Mouse (Mus musculus): ENCODE data around the gene Rec8. TPM values are rescaled to one million over a fixed set of nuclear protein-coding genes. Genes with fewer than 3 reads are reported as not detected.

The Rec8 gene
- total RNA-seq (2021) = 4.4 and 6.9 TPM in 2 replicates
- long read RNA-seq, experiment 1, partial matches to known transcripts = 1 of 1 reads
- long read RNA-seq, experiment 1, other reads (novel, unspliced or antisense) = 0 of 1 reads
- long read RNA-seq, experiment 2, partial matches to known transcripts = 2 of 3 reads
- long read RNA-seq, experiment 2, other reads (novel, unspliced or antisense) = 0 of 3 reads

DNA sequence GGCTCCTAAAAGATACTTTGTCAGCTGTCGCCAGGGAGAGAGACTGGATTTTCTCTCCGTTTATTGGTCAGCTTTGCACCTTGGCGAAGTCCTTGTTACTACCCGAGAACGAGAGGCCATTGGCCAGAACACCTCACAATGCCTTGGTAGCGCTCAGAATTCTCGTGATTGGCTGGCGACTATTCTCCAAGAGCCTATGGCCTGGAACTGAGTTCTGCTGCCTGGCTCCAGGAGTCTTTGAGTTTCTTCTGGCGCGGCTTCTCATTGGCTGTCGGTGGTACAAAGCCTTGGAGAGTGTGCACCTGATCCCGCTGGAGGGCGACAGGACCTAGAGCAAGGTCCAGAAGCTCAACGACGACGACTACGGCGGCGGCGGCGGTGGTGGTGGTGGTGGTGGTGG lies at the start of gene Rec8:
Rec8 (plus strand) TSS at position 216 of the 400 bp plus-strand sequence.
- peak; percentile 67 for DNase-seq

- DNase-seq = no peak
Observed at GRCm38 (mm10) chr14:55570588-55570987, 47.2 kb upstream of the Rec8 start.

DNA sequence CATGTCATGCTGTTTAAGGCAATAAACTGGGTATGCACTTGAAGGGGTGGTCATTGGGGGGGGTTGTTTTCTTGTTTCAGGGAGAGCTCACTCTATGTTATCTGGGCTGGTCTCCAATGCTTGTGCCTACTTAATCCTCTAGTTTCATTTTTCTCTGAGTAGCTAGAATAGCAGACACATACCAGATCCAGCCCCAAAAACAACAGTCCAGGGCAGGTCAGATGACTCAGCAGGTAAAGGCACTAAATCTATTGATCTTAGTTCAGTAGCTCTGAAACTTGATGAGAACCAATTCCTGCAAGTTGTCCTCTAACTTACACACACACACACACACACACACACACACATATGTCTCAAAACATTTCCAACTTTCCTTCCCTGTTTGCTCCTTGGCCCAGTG lies 46.1 kb upstream of the Rec8 start:
- DNase-seq = no peak

DNA sequence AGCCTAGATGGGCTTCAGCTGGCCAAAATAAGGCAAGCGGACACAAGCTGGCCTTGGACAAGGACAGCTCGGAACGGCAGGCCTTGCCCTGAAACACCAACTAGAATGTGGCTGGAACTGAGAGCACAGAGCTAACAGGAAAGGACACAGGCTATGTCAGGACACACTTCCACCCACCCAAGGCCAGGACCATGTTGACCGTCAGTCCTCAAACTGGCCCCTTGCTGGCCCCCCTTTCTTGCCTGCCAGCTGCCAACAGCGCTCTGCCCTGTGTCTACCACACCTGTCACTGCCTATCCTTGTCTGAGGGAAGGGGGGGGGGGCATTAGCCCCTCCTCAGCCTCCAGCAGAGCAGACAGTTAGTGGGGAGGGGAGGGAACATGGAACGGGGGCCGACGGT lies 42.5 kb upstream of the Rec8 start, which contains the start of gene Fitm1:
Fitm1 (plus strand) TSS at position 316 of the 400 bp plus-strand sequence.
- peak; percentile 50 for DNase-seq

- no peak for DNase-seq
Observed at GRCm38 (mm10) chr14:55575711-55576110, 42.1 kb upstream of the Rec8 start.

GRCm38 (mm10) chr14:55576376-55576775 lies 41.5 kb upstream of the Rec8 start:
- DNase-seq = no peak

GRCm38 (mm10) chr14:55577871-55578667 lies 39.8 kb upstream of the Rec8 start, which contains the start of gene Psme1:
Gene Psme1 (plus strand): TSS chr14:55578123.
- DNase-seq = peak; percentile 92

GRCm38 (mm10) chr14:55578668-55579269 lies 39.1 kb upstream of the Rec8 start:
- DNase-seq = peak; percentile 87

DNA sequence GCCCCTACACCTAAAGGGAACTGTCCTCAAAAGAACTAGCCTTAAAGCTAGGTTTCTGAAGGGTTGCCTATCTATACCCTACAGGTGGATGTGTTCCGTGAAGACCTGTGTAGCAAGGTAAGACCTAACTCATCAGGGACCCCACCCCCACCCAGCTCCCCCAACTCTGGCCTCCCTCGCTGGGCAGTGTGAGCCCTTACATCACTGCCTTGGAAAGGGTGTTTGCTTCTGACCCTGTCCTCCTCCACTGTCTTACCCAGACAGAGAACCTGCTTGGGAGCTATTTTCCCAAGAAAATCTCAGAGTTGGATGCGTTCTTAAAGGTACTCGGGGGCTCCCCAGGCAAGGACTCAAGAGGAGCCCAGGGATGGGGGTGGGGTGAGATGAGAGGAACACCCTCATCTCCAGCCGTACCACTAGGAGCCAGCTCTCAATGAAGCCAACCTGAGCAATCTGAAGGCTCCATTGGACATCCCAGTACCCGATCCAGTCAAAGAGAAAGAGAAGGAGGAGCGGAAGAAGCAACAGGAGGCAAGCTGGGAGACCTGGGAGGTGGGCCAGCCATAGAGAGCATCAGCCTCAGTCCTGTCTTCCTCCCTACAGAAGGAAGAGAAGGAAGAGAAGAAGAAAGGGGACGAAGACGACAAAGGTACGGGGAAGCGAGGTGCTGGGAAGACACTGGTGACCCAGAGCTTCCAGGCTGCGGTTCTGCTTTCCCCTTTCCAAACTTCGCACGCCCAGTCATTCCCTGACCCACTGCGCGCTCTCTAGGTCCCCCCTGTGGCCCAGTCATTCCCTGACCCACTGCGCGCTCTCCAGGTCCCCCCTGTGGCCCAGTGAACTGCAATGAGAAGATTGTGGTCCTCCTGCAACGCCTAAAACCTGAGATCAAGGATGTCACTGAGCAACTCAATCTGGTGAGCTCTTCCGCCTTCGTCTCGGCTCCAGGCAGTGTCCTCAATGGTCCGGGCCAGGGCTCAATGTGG lies 38.0 kb upstream of the Rec8 start:
- no peak for DNase-seq

DNA sequence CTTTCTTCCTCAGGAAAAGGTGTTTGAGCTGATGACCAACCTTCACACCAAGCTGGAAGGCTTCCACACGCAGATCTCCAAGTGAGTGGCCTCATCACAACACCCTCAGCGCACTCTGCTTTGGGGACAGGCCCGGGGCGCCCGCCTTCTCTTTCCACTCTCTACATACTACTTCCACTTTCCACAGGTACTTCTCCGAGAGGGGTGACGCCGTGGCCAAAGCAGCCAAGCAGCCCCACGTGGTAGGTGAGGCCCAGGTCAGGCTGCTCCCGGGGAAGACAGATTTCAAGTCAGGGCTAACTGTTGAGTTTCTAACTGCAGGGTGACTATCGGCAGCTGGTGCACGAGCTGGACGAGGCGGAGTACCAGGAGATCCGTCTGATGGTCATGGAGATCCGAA lies 37.1 kb upstream of the Rec8 start:
- no peak for DNase-seq

DNA sequence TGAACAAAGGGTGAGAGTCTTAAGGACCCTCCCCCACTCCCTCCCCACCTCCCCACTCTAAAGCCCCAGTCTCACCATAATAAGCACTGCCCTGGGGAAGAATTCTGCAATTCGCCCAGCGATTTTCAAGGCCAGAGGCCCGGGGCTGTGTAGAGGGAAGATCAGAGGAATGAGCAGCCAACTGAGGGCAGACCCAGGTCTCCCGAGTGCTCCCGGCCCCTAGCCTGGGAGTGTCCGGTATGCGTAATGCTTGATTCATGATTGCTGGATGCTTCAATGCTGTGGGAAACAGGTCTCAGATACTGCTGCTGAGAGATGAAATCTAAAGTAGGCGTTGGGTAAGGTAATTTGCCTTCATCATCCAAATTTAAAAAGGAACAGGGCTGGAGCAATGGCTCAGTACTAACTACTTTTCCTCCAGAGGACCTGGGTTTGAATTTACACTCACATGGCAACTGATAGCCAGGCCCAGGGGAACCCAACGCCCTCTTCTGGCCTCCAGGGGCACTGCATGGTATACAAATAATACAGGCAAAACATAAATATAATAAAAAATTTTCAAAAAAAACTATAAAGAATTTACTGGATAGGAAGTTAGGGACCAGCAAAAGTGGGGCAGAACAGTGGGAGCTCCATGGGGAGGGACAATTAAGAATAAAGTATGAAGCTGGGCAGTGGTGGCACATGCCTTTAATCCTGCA lies 35.7 kb upstream of the Rec8 start:
- DNase-seq = peak; percentile 43

DNA sequence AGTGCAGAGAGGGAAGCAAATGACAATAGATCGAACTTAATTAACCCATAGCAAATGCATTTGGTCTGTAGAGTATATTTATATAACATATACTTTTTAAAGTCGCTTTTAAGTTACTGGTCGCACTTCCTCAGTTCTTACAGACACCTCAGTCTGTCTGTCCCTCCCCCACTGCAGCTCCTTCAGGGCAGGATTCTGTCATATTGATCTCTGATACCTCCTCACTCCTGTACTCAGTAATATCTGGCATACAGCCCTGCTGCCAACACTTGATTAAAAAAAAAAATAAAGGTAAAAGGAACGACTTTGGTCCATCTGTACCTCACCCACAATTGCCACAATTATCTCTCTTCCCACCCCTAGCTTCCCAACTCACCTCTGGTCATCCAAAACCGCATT lies 33.5 kb upstream of the Rec8 start:
- no peak for DNase-seq

GRCm38 (mm10) chr14:55584702-55585565 lies 32.9 kb upstream of the Rec8 start, which contains the start of gene Emc9:
Gene Emc9 (minus strand): TSS chr14:55585302.
- peak; percentile 95 for DNase-seq

DNA sequence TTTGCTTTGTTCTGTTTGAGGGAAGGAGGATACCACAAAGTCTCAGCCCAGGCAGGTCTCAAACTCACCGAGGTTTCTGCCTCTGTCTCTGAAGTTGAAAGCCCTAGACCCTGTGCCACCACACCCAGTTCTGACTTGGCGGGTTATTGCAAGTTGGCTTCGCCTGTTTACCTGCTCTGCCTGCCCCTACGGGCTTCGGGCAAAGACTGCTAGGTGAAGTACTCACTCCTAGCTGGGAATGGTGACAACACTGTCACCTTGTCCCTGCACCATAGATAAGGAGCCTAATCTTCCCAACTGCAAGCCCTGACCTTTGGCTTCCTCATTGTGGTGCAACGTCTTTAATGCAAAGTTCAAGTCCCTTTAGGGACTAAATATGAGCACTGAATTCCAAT lies 32.3 kb upstream of the Rec8 start:
- no peak for DNase-seq

DNA sequence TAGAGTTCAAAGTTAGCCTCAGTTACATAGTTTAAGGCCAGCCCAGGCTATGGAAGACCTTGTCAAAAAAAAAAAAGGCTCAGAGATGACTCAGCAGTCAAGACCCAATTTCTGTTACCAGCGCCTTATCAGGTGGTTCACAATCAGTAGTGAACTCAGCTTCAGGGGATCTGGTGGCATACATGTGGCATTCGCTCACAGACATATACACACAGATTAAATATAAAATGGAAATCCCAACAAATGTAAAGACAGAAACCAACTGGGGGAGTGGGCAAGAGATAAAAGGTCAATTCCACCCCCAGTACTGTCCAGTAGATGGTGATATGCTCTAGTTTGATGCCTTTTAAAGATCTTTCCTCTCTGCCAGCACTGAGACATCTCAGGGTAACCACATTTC lies 31.7 kb upstream of the Rec8 start:
- DNase-seq = no peak

- no peak for DNase-seq
Observed at GRCm38 (mm10) chr14:55589271-55589670, 28.6 kb upstream of the Rec8 start.

DNA sequence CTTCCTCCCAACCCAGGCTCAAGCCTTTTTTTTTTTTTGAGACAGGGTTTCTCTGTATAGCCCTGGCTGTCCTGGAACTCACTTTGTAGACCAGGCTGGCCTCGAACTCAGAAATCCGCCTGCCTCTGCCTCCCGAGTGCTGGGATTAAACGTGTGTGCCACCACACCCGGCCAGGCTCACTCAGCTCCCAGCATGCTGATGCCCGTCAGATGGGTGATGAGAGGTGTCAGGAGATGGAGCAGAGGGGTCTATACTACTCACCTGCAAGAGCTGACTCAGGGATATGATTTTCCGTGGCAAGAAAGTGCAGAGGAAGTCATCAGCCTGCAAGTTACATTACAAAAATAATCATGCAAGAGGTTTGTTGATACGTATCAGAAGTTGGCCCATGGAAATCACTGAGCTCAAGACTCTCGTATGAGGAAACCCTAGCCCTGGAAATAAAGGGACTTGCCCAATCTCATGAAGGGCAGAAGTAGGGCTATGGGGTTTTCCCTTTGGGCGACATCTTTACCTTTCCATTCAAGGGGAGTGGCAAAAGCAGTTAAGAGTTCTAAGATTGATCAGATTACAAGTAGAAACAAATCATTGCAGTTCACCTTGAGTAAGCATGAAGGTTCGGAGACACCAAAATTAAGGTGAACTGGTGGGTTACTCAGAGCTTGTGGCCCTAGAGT lies 27.9 kb upstream of the Rec8 start:
- no peak for DNase-seq

GRCm38 (mm10) chr14:55590748-55591330 lies 27.0 kb upstream of the Rec8 start, which contains the start of gene Psme2:
Gene Psme2 (minus strand): TSS chr14:55591113.
- DNase-seq = peak; percentile 98

DNA sequence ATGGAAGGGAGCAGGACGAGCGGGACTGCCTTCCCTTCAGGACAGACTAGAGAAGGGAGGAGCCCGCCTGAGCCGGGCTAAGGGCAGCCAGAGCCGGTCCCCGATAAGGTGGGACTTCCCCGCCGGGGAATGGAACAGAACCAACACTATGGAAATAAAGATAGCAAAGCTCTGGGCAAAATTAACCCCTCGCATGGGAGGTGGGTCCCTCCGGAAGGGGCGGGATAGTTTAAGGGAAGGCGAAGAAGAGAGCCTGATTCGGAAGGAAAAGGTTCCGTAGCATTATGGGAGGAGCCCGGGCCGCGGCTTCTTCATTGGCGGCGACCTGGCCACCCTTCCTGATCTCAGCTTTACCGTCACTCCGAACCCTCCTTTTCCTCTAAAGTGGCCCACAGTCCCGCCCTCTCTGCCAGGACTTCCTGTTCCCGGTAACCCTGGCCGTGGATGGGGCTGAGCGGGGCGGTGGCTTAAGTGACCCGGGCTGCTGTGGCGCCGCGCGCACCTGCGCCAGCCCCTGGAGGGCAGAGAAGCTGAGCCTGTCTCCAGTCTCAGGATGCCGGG lies 26.4 kb upstream of the Rec8 start, which contains the start of gene Rnf31:
Rnf31 (plus strand) TSS at position 378 of the 561 bp plus-strand sequence.
- DNase-seq = peak; percentile 97

All from adrenal gland, postnatal 14 days (tissue).